Mouse (Mus musculus): ENCODE measurements around the gene Rps15.
A peak's percentile ranks its signal among the peaks of the same experiment; 100 is the strongest.

Rps15 gene

DNA sequence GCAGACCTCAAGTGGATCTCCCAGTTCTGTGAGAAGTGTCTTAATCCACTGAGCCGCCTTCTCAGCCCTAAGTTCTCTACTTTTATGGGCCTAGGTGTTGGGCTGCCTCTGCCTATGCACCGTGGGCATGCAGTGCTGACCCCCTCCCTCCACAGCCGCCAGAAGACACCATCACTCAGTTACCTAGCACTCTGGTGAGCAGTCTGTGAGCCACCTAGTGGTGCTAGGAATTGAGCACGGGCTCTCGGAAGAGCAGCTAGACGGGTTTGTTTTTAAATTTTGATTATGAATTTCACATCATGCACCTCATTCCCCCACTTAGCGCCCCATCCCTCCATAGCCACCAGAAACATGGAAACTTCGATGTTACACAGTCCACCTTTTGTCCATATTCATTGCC, 3.6 kb upstream of the Rps15 start:
- DNase-seq (ENCODE audit: extremely low spot score): no peak

- no peak for DNase-seq (ENCODE audit: extremely low spot score)
Observed at GRCm38 (mm10) chr10:80293325-80293724, 1.1 kb downstream of the Rps15 start.

DNA sequence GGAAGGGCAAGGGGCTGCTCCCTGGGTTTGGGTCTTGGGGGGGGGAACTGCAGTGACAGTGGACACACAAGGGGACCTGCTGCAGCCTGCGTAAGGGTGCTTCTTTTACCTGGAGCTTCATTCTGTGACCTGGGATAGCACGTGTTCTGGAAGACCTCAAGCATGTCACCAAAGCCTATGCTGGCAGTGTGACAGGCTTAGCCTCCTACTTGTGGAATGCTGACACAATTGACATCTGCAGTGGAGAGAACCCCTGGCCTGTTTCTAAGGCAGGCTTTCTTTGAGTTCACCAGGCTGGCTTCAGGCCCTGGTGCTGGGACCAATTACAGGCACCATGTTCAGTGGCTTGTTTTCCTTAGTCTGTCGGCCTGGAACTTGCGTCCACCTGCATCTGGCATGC, 2.1 kb downstream of the Rps15 start:
- no peak for DNase-seq (ENCODE audit: extremely low spot score)

DNA sequence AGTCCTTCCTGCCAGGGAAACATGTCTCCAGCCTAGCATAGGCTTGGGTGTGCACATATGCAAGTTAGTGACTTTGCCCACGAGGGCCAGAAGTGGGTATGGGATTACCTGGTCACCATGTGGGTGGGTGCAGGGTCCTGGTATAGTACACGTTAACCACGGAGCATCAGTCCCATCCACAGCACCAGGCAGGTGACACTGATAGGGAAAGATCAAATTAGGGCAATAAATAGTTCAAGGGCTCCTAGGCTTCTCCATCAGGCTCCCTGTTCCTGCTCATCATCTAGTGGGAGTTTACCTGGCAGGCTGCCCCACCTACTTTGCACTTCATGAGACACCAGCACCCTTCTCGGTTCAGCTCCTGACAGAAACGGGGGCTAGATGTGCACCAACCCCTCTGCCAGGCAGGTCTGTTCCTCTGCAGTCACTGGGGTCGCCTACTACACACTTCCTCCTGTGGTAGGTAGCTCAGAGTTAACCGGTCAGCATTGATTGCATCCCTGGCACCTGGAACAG, 2.6 kb downstream of the Rps15 start:
- no peak for DNase-seq (ENCODE audit: extremely low spot score)

DNA sequence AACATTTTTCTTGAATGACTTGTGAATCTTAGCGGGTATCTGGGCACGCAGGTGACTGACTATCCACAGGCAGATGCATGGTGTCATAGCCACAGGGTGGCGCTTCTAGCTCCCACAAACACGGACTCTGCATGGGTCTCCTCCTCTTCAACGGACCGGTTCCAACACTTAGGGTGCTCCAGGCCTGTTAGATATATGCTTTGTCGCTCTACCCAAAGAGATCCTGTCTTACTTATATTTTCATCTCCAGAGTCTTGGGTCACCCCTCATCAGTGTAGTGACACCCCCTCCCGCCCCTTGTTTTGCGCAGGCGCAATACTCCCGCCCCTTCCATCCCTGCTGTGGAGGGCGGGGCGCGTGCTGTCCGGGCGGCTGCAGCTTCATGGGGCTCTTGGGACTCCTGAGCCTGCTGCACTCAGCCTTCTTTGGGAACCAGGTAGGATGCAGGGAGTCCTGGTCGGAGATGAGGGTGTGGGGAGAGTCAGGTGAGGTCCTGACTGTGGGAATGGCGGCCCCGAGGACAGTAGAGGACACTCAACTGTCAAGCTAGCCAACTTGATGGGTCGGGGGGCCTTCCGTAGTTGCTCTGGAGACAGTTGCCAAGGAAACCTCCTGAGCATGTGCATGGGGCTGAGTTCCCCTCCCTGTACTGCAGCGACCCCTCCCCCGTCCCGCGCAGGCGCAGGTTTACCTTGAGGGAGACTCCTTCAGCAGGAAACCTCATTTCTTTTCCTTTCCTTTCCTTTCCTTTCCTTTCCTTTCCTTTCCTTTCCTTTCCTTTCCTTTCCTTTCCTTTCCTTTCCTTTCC, 3.6 kb downstream of the Rps15 start, which contains the start of gene Apc2:
Gene Apc2 (plus strand): TSS at position 360 of the 808 bp plus-strand sequence.
- DNase-seq (ENCODE audit: extremely low spot score): peak; percentile 85

- no peak for DNase-seq (ENCODE audit: extremely low spot score)
Observed at GRCm38 (mm10) chr10:80296824-80297223, 4.6 kb downstream of the Rps15 start.

GRCm38 (mm10) chr10:80297526-80298133, 5.4 kb downstream of the Rps15 start:
- DNase-seq (ENCODE audit: extremely low spot score): no peak

GRCm38 (mm10) chr10:80298571-80299281, 6.5 kb downstream of the Rps15 start:
- DNase-seq (ENCODE audit: extremely low spot score): peak; percentile 83

- DNase-seq (ENCODE audit: extremely low spot score): no peak
Observed at GRCm38 (mm10) chr10:80299301-80299700, 7.0 kb downstream of the Rps15 start.

GRCm38 (mm10) chr10:80299824-80300223, 7.6 kb downstream of the Rps15 start:
- no peak for DNase-seq (ENCODE audit: extremely low spot score)

DNA sequence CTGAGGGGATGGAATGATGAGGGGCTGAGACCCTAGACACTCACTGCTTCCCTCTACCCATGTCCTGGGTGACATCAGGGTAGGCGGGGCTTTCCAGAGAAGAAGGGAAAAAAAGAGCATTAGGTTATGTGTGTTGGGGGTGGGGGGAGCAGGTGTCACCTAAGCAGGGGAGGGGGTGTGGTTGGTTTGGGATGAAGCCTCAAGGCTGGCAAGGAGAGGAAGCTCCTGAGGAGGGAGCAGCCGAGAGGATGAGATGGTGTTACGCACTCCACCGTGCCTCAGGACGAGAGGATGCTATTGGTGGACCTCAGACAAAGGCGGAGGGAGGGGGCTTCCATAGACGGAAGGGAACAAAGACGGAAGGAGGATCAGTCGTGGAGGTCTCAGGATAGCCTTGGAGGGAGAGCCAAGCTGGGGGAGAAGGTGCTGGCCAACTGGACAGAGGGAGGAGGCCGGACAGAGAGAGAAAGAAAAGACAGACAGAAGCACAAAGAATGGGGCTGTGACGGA, 8.5 kb downstream of the Rps15 start:
- no peak for DNase-seq (ENCODE audit: extremely low spot score)

DNA sequence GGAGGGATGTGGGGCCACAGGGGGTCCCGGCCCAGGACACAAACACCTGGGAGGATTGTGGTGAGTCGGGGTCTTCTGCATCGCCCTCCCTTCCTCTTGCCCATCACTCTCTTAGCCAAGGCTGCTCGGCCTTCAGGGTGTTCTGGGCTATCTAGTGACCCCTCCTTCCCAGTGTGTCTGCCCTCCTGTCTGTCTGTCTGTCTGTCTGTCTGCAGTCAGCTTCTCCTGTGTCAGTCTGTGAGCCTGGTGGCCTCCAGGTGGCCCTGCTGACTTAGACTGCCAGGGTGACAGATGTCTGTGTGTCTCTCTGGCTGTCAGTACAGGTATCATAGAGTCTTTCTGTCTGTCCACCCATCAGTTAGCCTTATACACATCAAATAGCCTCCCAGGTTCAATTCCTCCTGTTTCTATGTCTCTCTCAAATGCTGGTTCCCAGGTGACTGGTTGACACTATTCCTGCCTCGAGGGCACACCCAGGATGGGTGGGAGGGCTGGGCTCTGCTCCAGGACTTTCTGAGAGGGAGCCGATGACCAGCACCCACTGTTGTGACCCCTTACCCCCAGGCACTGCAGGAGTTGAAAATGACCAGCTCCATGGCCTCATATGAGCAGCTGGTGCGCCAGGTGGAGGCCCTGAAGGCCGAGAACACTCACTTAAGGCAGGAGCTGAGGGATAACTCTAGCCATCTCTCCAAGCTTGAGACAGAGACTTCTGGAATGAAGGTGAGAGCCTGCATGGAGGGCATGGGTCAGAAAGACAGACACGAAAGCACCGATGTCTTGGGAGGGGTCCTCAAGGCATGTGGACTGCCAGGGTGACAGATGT, 9.2 kb downstream of the Rps15 start:
- DNase-seq (ENCODE audit: extremely low spot score): no peak

DNA sequence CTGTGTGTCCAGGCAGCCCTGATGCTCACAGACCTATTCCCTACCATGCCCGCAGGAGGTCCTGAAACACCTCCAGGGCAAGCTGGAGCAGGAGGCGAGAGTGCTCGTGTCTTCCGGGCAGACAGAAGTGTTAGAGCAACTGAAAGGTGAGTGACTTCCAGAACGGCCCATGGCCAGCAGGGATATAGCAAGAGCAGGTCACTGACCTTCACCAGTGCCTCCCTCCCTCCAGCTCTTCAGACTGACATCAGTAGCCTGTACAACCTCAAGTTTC, 9.8 kb downstream of the Rps15 start:
- DNase-seq (ENCODE audit: extremely low spot score): no peak

DNA sequence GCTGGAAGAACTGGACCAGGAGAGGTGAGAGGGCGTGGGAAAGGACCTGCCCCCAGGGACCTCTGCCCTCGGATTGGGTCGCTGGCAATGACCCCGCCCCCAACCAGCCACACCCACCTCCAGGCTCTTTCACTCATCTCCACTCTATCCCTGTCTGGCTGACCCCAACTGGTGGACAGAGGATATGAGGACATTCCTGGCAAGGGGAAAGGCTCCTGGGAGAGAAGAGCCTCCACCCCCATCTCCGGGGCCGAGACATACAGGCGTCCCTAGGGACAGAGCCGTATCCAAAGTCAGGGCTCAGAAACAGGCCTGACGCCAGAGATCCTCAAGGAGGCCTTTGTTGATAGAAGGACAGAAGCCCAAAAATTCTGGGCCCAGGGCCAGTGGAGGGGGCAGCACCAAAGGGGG, 10.2 kb downstream of the Rps15 start:
- DNase-seq (ENCODE audit: extremely low spot score): peak; percentile 82

DNA sequence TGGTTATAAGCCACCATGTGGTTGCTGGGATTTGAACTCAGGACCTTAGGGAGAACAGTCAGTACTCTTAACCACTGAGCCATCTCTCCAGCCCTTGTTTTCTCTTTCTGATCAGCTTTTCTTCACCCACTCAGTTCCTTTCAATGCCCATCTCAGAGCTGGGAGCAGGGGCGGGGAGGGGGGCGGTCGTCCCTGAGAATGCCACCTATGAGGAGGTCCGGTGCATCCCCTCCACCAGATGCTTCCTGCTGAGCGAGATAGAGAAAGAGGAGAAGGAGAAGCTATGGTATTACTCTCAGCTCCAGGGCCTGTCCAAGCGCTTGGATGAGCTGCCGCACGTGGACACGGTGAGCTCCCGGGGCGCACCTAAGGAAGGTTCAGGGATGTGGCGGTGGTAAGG, 12.2 kb downstream of the Rps15 start:
- no peak for DNase-seq (ENCODE audit: extremely low spot score)

GRCm38 (mm10) chr10:80304862-80305261, 12.6 kb downstream of the Rps15 start:
- DNase-seq (ENCODE audit: extremely low spot score): no peak

DNA sequence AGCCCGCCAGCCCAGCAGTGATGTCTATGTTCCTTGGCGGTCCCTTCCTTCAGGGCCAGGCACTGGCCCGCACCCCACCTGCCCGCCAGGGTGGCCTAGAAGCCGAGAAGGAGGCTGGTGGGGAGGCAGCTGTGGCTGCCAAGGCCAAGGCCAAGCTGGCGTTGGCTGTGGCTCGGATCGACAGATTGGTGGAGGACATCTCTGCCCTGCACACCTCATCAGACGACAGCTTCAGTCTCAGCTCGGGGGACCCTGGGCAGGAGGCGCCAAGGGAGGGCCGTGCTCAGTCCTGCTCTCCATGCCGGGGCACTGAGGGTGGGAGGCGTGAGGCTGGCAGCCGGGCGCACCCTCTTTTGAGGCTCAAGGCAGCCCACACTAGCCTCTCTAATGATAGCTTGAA, 19.3 kb downstream of the Rps15 start:
- DNase-seq (ENCODE audit: extremely low spot score): no peak

DNA sequence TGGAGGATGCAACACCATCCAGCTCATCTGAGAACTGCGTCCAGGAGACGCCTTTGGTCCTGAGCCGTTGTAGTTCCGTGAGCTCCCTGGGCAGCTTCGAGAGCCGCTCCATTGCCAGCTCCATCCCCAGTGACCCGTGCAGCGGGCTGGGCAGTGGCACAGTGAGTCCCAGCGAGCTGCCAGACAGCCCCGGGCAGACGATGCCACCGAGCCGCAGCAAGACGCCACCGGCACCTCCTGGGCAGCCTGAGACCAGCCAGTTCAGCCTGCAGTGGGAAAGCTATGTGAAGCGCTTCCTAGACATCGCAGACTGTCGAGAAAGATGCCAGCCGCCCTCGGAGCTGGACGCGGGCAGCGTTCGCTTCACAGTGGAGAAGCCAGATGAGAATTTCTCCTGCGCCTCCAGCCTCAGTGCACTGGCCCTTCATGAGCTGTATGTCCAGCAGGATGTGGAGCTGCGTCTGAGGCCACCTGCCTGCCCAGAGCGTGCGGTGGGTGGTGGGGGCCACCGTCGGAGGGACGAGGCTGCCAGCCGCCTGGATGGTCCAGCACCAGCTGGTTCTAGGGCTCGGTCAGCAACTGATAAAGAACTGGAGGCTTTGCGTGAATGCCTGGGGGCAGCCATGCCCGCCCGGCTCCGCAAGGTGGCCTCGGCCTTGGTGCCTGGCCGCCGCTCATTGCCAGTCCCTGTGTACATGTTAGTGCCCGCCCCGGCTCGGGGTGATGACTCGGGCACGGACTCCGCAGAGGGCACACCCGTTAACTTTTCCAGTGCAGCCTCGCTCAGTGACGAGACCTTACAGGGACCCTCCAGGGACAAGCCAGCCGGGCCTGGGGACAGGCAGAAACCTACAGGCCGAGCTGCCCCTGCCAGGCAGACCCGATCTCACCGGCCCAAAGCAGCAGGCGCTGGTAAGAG, 20.6 kb downstream of the Rps15 start:
- DNase-seq (ENCODE audit: extremely low spot score): no peak

DNA sequence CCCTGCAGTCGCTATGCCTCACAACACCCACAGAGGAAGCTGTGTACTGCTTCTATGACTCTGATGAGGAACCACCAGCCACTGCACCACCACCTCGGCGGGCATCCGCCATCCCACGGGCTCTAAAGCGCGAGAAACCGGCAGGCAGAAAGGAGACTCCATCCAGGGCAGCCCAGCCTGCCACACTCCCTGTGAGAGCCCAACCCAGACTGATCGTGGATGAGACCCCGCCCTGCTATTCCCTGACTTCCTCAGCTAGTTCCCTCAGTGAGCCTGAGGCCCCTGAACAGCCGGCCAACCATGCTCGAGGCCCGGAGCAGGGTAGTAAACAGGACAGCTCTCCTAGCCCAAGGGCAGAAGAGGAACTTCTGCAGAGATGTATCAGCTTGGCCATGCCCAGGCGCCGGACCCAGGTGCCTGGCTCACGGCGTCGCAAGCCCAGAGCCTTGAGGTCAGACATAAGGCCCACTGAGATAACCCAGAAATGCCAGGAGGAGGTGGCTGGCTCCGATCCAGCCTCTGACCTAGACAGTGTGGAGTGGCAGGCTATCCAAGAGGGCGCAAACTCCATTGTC, 21.5 kb downstream of the Rps15 start:
- DNase-seq (ENCODE audit: extremely low spot score): no peak

DNA sequence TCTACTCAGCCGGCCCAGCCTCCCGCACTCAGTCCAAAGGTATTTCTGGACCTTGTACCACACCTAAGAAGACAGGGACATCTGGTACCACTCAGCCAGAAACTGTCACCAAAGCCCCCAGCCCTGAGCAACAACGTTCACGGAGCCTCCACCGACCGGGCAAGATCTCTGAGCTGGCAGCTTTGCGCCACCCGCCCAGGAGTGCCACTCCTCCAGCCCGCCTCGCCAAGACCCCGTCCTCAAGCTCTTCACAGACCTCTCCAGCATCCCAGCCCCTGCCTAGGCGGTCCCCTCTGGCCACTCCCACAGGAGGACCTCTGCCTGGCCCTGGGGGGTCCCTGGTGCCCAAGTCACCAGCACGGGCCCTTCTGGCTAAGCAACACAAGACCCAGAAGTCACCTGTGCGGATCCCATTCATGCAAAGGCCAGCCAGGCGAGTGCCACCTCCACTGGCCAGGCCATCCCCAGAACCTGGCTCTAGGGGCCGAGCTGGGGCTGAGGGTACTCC, 22.3 kb downstream of the Rps15 start:
- DNase-seq (ENCODE audit: extremely low spot score): no peak

Measured in embryo, embryonic 9.5 days (tissue).